Mouse (Mus musculus) kidney, postnatal 4 days (tissue): Measurements from ENCODE around the gene Alpl.

Source experiments
- DNase-seq, 2 experiments: peaks; one replicate each; pipeline ENCODE4 v3.0.0; 2021; ENCODE audit warnings: mixed read lengths in 2 of 2

Gene Alpl

GRCm38 (mm10) chr4:137712963-137713362, 83.2 kb downstream of the Alpl start:
- no peak for DNase-seq

GRCm38 (mm10) chr4:137707216-137707990, 88.8 kb downstream of the Alpl start:
- peak; percentile 96 to 97 for DNase-seq

GRCm38 (mm10) chr4:137706510-137706909, 89.7 kb downstream of the Alpl start:
- DNase-seq: no peak

- no peak for DNase-seq
Observed at GRCm38 (mm10) chr4:137705379-137705778, 90.8 kb downstream of the Alpl start.

- DNase-seq: no peak
Observed at GRCm38 (mm10) chr4:137704561-137704960, 91.6 kb downstream of the Alpl start.

- no peak for DNase-seq
Observed at GRCm38 (mm10) chr4:137703077-137703476, 93.1 kb downstream of the Alpl start.

GRCm38 (mm10) chr4:137700960-137701359, 95.2 kb downstream of the Alpl start:
- DNase-seq: no peak

- no peak for DNase-seq
Observed at GRCm38 (mm10) chr4:137699264-137700211, 96.6 kb downstream of the Alpl start.

- DNase-seq: peak; percentile 44 to 69
Observed at GRCm38 (mm10) chr4:137698076-137698985, 97.9 kb downstream of the Alpl start.

- peak; percentile 71 to 84 for DNase-seq
Observed at GRCm38 (mm10) chr4:137697156-137697885, 98.9 kb downstream of the Alpl start.

- DNase-seq: peak in 1 of 2 experiments; percentile 49
Observed at GRCm38 (mm10) chr4:137695900-137696299, 100.3 kb downstream of the Alpl start.

GRCm38 (mm10) chr4:137695300-137695699, 100.9 kb downstream of the Alpl start:
- no peak for DNase-seq

- DNase-seq: no peak
Observed at GRCm38 (mm10) chr4:137692107-137692902, 103.9 kb downstream of the Alpl start.
